Mouse (Mus musculus) stomach, postnatal 0 days (tissue): ENCODE measurements around the gene Klc3. TPM values are rescaled to one million over a fixed set of nuclear protein-coding genes. Genes with fewer than 3 reads are reported as not detected.

Experiments used
- ATAC-seq: fragments of 200-750 bp; cut with Nextera tagmentation; 2 replicates; pipeline ENCODE4 v1.8.0; 2017; ENCODE audit not compliant: low FRiP score, low TSS enrichment
- DNase-seq: peaks from one replicate; pipeline ENCODE4 v3.0.0-alpha.2; 2016; ENCODE audit warnings: low spot score
- H3K27ac ChIP-seq: fragments of 300-500 bp; sonication (generic); replicated peaks from 2 replicates; pipeline ENCODE4 v1.5.1; 2014; ENCODE audit warnings: mild to moderate bottlenecking, control low read depth
- H3K27me3 ChIP-seq: fragments of 300-500 bp; sonication (generic); 2 replicates; pipeline ENCODE4 v1.6.1; 2014; ENCODE audit warnings: low read length; ENCODE audit not compliant: control insufficient read depth, insufficient read depth
- H3K36me3 ChIP-seq: fragments of 300-500 bp; sonication (generic); 2 replicates; pipeline ENCODE4 v1.6.1; 2014; ENCODE audit warnings: low read length, mixed read lengths; ENCODE audit not compliant: control insufficient read depth, insufficient read depth
- H3K4me1 ChIP-seq: fragments of 300-500 bp; sonication (generic); replicated peaks from 2 replicates; pipeline ENCODE4 v1.6.1; 2014; ENCODE audit warnings: antibody characterized with exemption; ENCODE audit not compliant: control insufficient read depth, insufficient read depth
- H3K4me2 ChIP-seq: fragments of 300-500 bp; sonication (generic); replicated peaks from 2 replicates; pipeline ENCODE4 v1.6.1; 2014; ENCODE audit warnings: low read depth, mild to moderate bottlenecking, control low read depth, moderate library complexity
- H3K4me3 ChIP-seq: fragments of 300-500 bp; sonication (generic); 2 replicates; pipeline ENCODE4 v1.5.1; 2014; ENCODE audit warnings: low read depth, low read length, control low read depth
- H3K9ac ChIP-seq: fragments of 300-500 bp; sonication (generic); 2 replicates; pipeline ENCODE4 v1.6.1; 2014; ENCODE audit warnings: mild to moderate bottlenecking, low read length, control low read depth, mixed read lengths
- H3K9me3 ChIP-seq: fragments of 300-500 bp; sonication (generic); 2 replicates; pipeline ENCODE4 v1.6.1; 2016; ENCODE audit warnings: low read length; ENCODE audit not compliant: control insufficient read depth
- CTCF ChIP-seq: IDR thresholded peaks from 2 replicates; pipeline ENCODE4 v1.5.1; 2016; ENCODE audit warnings: antibody characterized with exemption, low read depth, mild to moderate bottlenecking, moderate library complexity
- EP300 ChIP-seq: optimal IDR thresholded peaks from 2 replicates; pipeline ENCODE3; 2016; ENCODE audit warnings: antibody characterized with exemption
- WGBS: fragments of 180-500 bp; shearing (Covaris S2); extraction: QIAGEN DNeasy Blood & Tissue Kit; methylation state at CpG from one replicate; pipeline ENCODE4 v1.1.7; 2014; 5-methylcytosine and 5-hydroxymethylcytosine counted together
- polyA plus RNA-seq: library from polyadenylated mRNA; unstranded; fragments of >200 nt; fragmentation: Nextera tagmentation; extraction: Ambion mirVana; gene quantifications from 2 replicates; pipeline ENCODE4 v1.2.1, GENCODE M21; 2015

Klc3 gene
- polyA plus RNA-seq, 1 experiment from 2014 or later: 24.3 TPM

GRCm38 (mm10) chr7:19404476-19404875 lies 572 bp upstream of the Klc3 start, which contains the start of gene Ckm:
Gene Ckm (plus strand): TSS chr7:19404776.
- Histone ChIP-seq H3K9me3 (no peaks in the 10 kb centered on the region), H3K4me2 (peak within 1 kb of the TSS; percentile 95), H3K36me3 (no peaks in the 10 kb centered on the region), H3K27ac (no peak within 1 kb of the TSS), H3K9ac (peak within 1 kb of the TSS; percentile 62), H3K4me3 (peak within 1 kb of the TSS; percentile 53), H3K27me3 (no peaks in the 10 kb centered on the region; the same call in 1 of the 2 replicates), H3K4me1 (no peaks in the 10 kb centered on the region)
- ATAC-seq (no peak), DNase-seq (no peak)
- 47% methylated on average over 7 of the region's 7 CpGs for WGBS
- TF ChIP-seq EP300 (no peak), CTCF (no peak)

GRCm38 (mm10) chr7:19402535-19403112 lies 1.3 kb downstream of the Klc3 start:
- DNase-seq: no peak

GRCm38 (mm10) chr7:19400946-19401345 lies 3.0 kb downstream of the Klc3 start:
- no peaks in the 10 kb centered on the region for H3K9me3 ChIP-seq
- no peak overlapping the region for H3K9ac ChIP-seq
- DNase-seq: no peak
- H3K27ac ChIP-seq: no peak overlapping the region
- 86% methylated on average over 4 of the region's 4 CpGs for WGBS
- H3K27me3 ChIP-seq: no peaks in the 10 kb centered on the region; the same call in 1 of the 2 replicates
- no peak for TF ChIP-seq EP300
- TF ChIP-seq CTCF: peak; percentile 39
- no peak overlapping the region for H3K4me2 ChIP-seq
- no peaks in the 10 kb centered on the region for H3K4me1 ChIP-seq
- H3K36me3 ChIP-seq: no peaks in the 10 kb centered on the region
- ATAC-seq: no peak
- no peak overlapping the region for H3K4me3 ChIP-seq

More at GRCm38 (mm10) chr7:19402535-19403112, 1.3 kb downstream of the Klc3 start:
- no peak for TF ChIP-seq EP300
- no peak for TF ChIP-seq CTCF
- H3K9me3 ChIP-seq: no peaks in the 10 kb centered on the region
- no peak overlapping the region for H3K4me2 ChIP-seq
- H3K9ac ChIP-seq: no peak overlapping the region
- ATAC-seq: no peak
- no peaks in the 10 kb centered on the region; the same call in 1 of the 2 replicates for H3K27me3 ChIP-seq
- H3K27ac ChIP-seq: no peak overlapping the region
- no peak overlapping the region for H3K4me3 ChIP-seq
- no peaks in the 10 kb centered on the region for H3K4me1 ChIP-seq
- 80% methylated on average over 9 of the region's 9 CpGs for WGBS
- H3K36me3 ChIP-seq: no peaks in the 10 kb centered on the region

GRCm38 (mm10) chr7:19399496-19400280 lies 4.2 kb downstream of the Klc3 start:
- DNase-seq (peak; percentile 88), ATAC-seq (peak; percentile 67)
- Histone ChIP-seq H3K36me3 (peaks cover 5% of the 10 kb centered on the region), H3K27me3 (no peaks in the 10 kb centered on the region; the same call in 1 of the 2 replicates), H3K9ac (peak overlapping the region; percentile 43), H3K4me1 (no peaks in the 10 kb centered on the region), H3K4me2 (peak overlapping the region; percentile 55), H3K4me3 (peak overlapping the region; percentile 23), H3K27ac (0 out of 2 replicates have a peak overlapping the region, but pooled peaks have one; percentile 40), H3K9me3 (no peaks in the 10 kb centered on the region)
- TF ChIP-seq EP300 (no peak), CTCF (no peak)
- 3% methylated on average over 26 of the region's 27 CpGs for WGBS

- no peak overlapping the region for H3K9ac ChIP-seq
- peaks cover 45% of the 10 kb centered on the region for H3K36me3 ChIP-seq
- ATAC-seq (no peak), DNase-seq (no peak)
- TF ChIP-seq CTCF: no peak
- no peak for TF ChIP-seq EP300
- H3K27me3 ChIP-seq: no peaks in the 10 kb centered on the region
- 77% methylated on average over 8 of the region's 8 CpGs for WGBS
- H3K27ac ChIP-seq: no peak overlapping the region
- no peak overlapping the region for H3K4me2 ChIP-seq
- no peak overlapping the region for H3K4me3 ChIP-seq
- no peaks in the 10 kb centered on the region for H3K9me3 ChIP-seq
- no peaks in the 10 kb centered on the region for H3K4me1 ChIP-seq
These were observed 9.4 kb downstream of the Klc3 start for GRCm38 (mm10) chr7:19394484-19394883.
